Mouse (Mus musculus): ENCODE measurements around the gene Tmprss3.

GRCm38 (mm10) chr17:31184269-31184990 lies 14.3 kb downstream of the Tmprss3 start:
- TF ChIP-seq CTCF (IDR thresholded peaks at IDR 0.05; ENCODE audit: control insufficient read depth, insufficient read depth, insufficient replicate concordance, low read depth, low read length) = no peak
- no peak for TF ChIP-seq POLR2A (IDR thresholded peaks at IDR 0.05; ENCODE audit: control insufficient read depth, low read depth, low read length)

Data from testis, adult 2 months (tissue).